Mouse (Mus musculus): ENCODE data around the gene Atl3. TPM values are rescaled to one million over a fixed set of nuclear protein-coding genes. Genes with fewer than 3 reads are reported as not detected.

The Atl3 gene
- total and polyA plus RNA-seq, 3 experiments, result 6.8 to 14.0 (median 14.0) TPM

GRCm38 (mm10) chr19:7548924-7549323 lies 55.1 kb downstream of the Atl3 start:
- no peaks in the 10 kb centered on the region for H3K27me3 ChIP-seq (ENCODE audit: control insufficient read depth, insufficient read depth, low read length)
- DNase-seq, result no peak
- no peaks in the 10 kb centered on the region for H3K79me2 ChIP-seq (replicated peaks; ENCODE audit: control insufficient read depth, insufficient read depth, low read length)
- H3K27ac ChIP-seq, result no peak overlapping the region
- intact Hi-C loops (cut with DNase I), result no loop called here
- no peaks in the 10 kb centered on the region for H3K4me1 ChIP-seq (ENCODE audit: control insufficient read depth, insufficient read depth, low read length)
- no peak overlapping the region for H3K9ac ChIP-seq (ENCODE audit: low read depth, low read length)
- TF ChIP-seq CTCF (IDR thresholded peaks at IDR 0.05) (no peak), POLR2A (IDR thresholded peaks at IDR 0.05; ENCODE audit: insufficient read depth, low read depth, low read length) (no peak), EP300 (IDR thresholded peaks at IDR 0.05; ENCODE audit: insufficient read depth, low read depth, low read length) (no peak)
- WGBS, result 91% methylated on average over 3 of the region's 3 CpGs
- H3K4me3 ChIP-seq, result no peak overlapping the region
- no peaks in the 10 kb centered on the region for H3K36me3 ChIP-seq (ENCODE audit: control insufficient read depth, insufficient read depth, low read length)

GRCm38 (mm10) chr19:7551550-7552300 lies 57.9 kb downstream of the Atl3 start:
- H3K4me1 ChIP-seq (ENCODE audit: control insufficient read depth, insufficient read depth, low read length), result no peaks in the 10 kb centered on the region
- H3K79me2 ChIP-seq (replicated peaks; ENCODE audit: control insufficient read depth, insufficient read depth, low read length), result no peaks in the 10 kb centered on the region
- no peak overlapping the region for H3K9ac ChIP-seq (ENCODE audit: low read depth, low read length)
- no peak overlapping the region for H3K4me3 ChIP-seq
- H3K36me3 ChIP-seq (ENCODE audit: control insufficient read depth, insufficient read depth, low read length), result no peaks in the 10 kb centered on the region
- 48% methylated on average over 4 of the region's 4 CpGs for WGBS
- no peak for DNase-seq
- no peak overlapping the region for H3K27ac ChIP-seq
- H3K27me3 ChIP-seq (ENCODE audit: control insufficient read depth, insufficient read depth, low read length), result no peaks in the 10 kb centered on the region
- TF ChIP-seq POLR2A (IDR thresholded peaks at IDR 0.05; ENCODE audit: insufficient read depth, low read depth, low read length) (no peak), CTCF (IDR thresholded peaks at IDR 0.05) (no peak), EP300 (IDR thresholded peaks at IDR 0.05; ENCODE audit: insufficient read depth, low read depth, low read length) (no peak)
- intact Hi-C loops (cut with DNase I), result no loop called here

GRCm38 (mm10) chr19:7552301-7552673 lies 58.4 kb downstream of the Atl3 start:
- no peaks in the 10 kb centered on the region for H3K27me3 ChIP-seq (ENCODE audit: control insufficient read depth, insufficient read depth, low read length)
- no peak overlapping the region for H3K9ac ChIP-seq (ENCODE audit: low read depth, low read length)
- DNase-seq, result no peak
- intact Hi-C loops (cut with DNase I), result no loop called here
- H3K36me3 ChIP-seq (ENCODE audit: control insufficient read depth, insufficient read depth, low read length), result no peaks in the 10 kb centered on the region
- 57% methylated on average over 2 of the region's 2 CpGs for WGBS
- no peaks in the 10 kb centered on the region for H3K4me1 ChIP-seq (ENCODE audit: control insufficient read depth, insufficient read depth, low read length)
- no peak overlapping the region for H3K4me3 ChIP-seq
- no peak overlapping the region for H3K27ac ChIP-seq
- TF ChIP-seq CTCF (IDR thresholded peaks at IDR 0.05) (no peak), POLR2A (IDR thresholded peaks at IDR 0.05; ENCODE audit: insufficient read depth, low read depth, low read length) (no peak), EP300 (IDR thresholded peaks at IDR 0.05; ENCODE audit: insufficient read depth, low read depth, low read length) (no peak)
- H3K79me2 ChIP-seq (replicated peaks; ENCODE audit: control insufficient read depth, insufficient read depth, low read length), result no peaks in the 10 kb centered on the region

GRCm38 (mm10) chr19:7553441-7553840 lies 59.6 kb downstream of the Atl3 start:
- Histone ChIP-seq H3K27ac (no peak overlapping the region), H3K36me3 (ENCODE audit: control insufficient read depth, insufficient read depth, low read length) (no peaks in the 10 kb centered on the region), H3K4me1 (ENCODE audit: control insufficient read depth, insufficient read depth, low read length) (no peaks in the 10 kb centered on the region), H3K4me3 (no peak overlapping the region), H3K27me3 (ENCODE audit: control insufficient read depth, insufficient read depth, low read length) (no peaks in the 10 kb centered on the region), H3K79me2 (replicated peaks; ENCODE audit: control insufficient read depth, insufficient read depth, low read length) (no peaks in the 10 kb centered on the region), H3K9ac (ENCODE audit: low read depth, low read length) (no peak overlapping the region)
- no peak for DNase-seq
- intact Hi-C loops (cut with DNase I), result no loop called here
- no peak for TF ChIP-seq POLR2A (IDR thresholded peaks at IDR 0.05; ENCODE audit: insufficient read depth, low read depth, low read length)
- no peak for TF ChIP-seq CTCF (IDR thresholded peaks at IDR 0.05)
- TF ChIP-seq EP300 (IDR thresholded peaks at IDR 0.05; ENCODE audit: insufficient read depth, low read depth, low read length), result no peak

- peaks cover 4% of the 10 kb centered on the region; the same call in 1 of the 2 replicates for H3K36me3 ChIP-seq (ENCODE audit: control insufficient read depth, insufficient read depth, low read length)
- no peak for TF ChIP-seq CTCF (IDR thresholded peaks at IDR 0.05)
- no peak overlapping the region for H3K4me3 ChIP-seq
- 79% methylated on average over 4 of the region's 4 CpGs for WGBS
- intact Hi-C loops (cut with DNase I), result no loop called here
- H3K4me1 ChIP-seq (ENCODE audit: control insufficient read depth, insufficient read depth, low read length), result peaks cover 2% of the 10 kb centered on the region
- no peak for DNase-seq
- H3K27ac ChIP-seq, result no peak overlapping the region
- H3K27me3 ChIP-seq (ENCODE audit: control insufficient read depth, insufficient read depth, low read length), result no peaks in the 10 kb centered on the region
- H3K9ac ChIP-seq (ENCODE audit: low read depth, low read length), result no peak overlapping the region
- no peaks in the 10 kb centered on the region for H3K79me2 ChIP-seq (replicated peaks; ENCODE audit: control insufficient read depth, insufficient read depth, low read length)
Observed at GRCm38 (mm10) chr19:7554881-7555280, 61.0 kb downstream of the Atl3 start.

- H3K27ac ChIP-seq, result peak overlapping the region; percentile 93; the same call in 1 of the 2 replicates
- 97% methylated on average over 1 of the region's 1 CpGs for WGBS
Observed at GRCm38 (mm10) chr19:7556641-7557040, 62.8 kb downstream of the Atl3 start.

More at GRCm38 (mm10) chr19:7556641-7557040, 62.8 kb downstream of the Atl3 start:
- TF ChIP-seq CTCF (IDR thresholded peaks at IDR 0.05) (no peak), EP300 (IDR thresholded peaks at IDR 0.05; ENCODE audit: insufficient read depth, low read depth, low read length) (no peak), POLR2A (IDR thresholded peaks at IDR 0.05; ENCODE audit: insufficient read depth, low read depth, low read length) (no peak)
- Histone ChIP-seq H3K9ac (ENCODE audit: low read depth, low read length) (no peak overlapping the region), H3K4me1 (ENCODE audit: control insufficient read depth, insufficient read depth, low read length) (peaks cover 2% of the 10 kb centered on the region), H3K79me2 (replicated peaks; ENCODE audit: control insufficient read depth, insufficient read depth, low read length) (no peaks in the 10 kb centered on the region), H3K27me3 (ENCODE audit: control insufficient read depth, insufficient read depth, low read length) (no peaks in the 10 kb centered on the region), H3K4me3 (no peak overlapping the region), H3K36me3 (ENCODE audit: control insufficient read depth, insufficient read depth, low read length) (peaks cover 4% of the 10 kb centered on the region; the same call in 1 of the 2 replicates)
- intact Hi-C loops (cut with DNase I), result loop anchor here (1.0 to 2.0 kb wide), 2 partner anchors 27 to 38 kb away; no protein-coding TSS in a partner anchor
- DNase-seq, result no peak

Data from heart, adult 2 months (tissue).